In genomic region chr10:105417845-105418383, GRCm38 (mm10) we compare ENCODE assay signal across 17 mouse cellular contexts.
A peak's percentile ranks its signal among the peaks of the same experiment; 100 is the strongest.
DNase-seq lines count a peak whose midpoint lies in the region; ATAC-seq lines count a peak whose summit lies in the region.
"Had no signal": no experiment of that assay in that cellular context is flagged by ENCODE, and none has a peak within 500 bp of the region (broad histone marks: within the 10 kb centered on the region; RNA-seq: fewer than 3 reads in every experiment).

No protein-coding gene starts in this region.

- H3K9me3 ChIP-seq in heart, embryonic 13.5 days: no peaks in the 10 kb centered on the region
- no peaks in the 10 kb centered on the region for H3K9me3 ChIP-seq in midbrain, embryonic 13.5 days
- no peaks in the 10 kb centered on the region for H3K9me3 ChIP-seq in midbrain, embryonic 10.5 days (replicated peaks)
- no peaks in the 10 kb centered on the region for H3K9me3 ChIP-seq in midbrain, embryonic 16.5 days (replicated peaks; ENCODE audit: control insufficient read depth, low read length, poor library complexity, severe bottlenecking)
- H3K9me3 ChIP-seq: forebrain, embryonic 10.5 days; neural tube, embryonic 12.5 days had no signal

- no peak overlapping the region for H3K27ac ChIP-seq in heart, embryonic 13.5 days (replicated peaks)
- H3K27ac ChIP-seq in midbrain, embryonic 13.5 days: 0 out of 2 replicates have a peak overlapping the region, but pooled peaks have one; percentile 9
- H3K27ac ChIP-seq in midbrain, embryonic 10.5 days (replicated peaks): no peak overlapping the region
- H3K27ac ChIP-seq in midbrain, embryonic 16.5 days (ENCODE audit: low read length): no peak overlapping the region
- H3K27ac ChIP-seq: forebrain, embryonic 10.5 days; heart, adult 2 months; neural tube, embryonic 12.5 days had no signal

- peaks cover 5% of the 10 kb centered on the region for H3K4me1 ChIP-seq in heart, embryonic 13.5 days
- H3K4me1 ChIP-seq in midbrain, embryonic 13.5 days (replicated peaks): no peaks in the 10 kb centered on the region; the same call in 1 of the 2 replicates
- no peaks in the 10 kb centered on the region for H3K4me1 ChIP-seq in midbrain, embryonic 10.5 days
- no peaks in the 10 kb centered on the region for H3K4me1 ChIP-seq in midbrain, embryonic 16.5 days (ENCODE audit: control insufficient read depth, insufficient read depth, low read length)
- H3K4me1 ChIP-seq: megakaryocyte, embryonic 14.5 days; neural tube, embryonic 12.5 days had no signal

- H3K4me2 ChIP-seq in heart, embryonic 13.5 days: peak overlapping the region; percentile 38
- H3K4me2 ChIP-seq in midbrain, embryonic 13.5 days (replicated peaks): no peak overlapping the region
- H3K4me2 ChIP-seq in midbrain, embryonic 16.5 days (ENCODE audit: low read length): peak overlapping the region; percentile 20; the same call in 1 of the 2 replicates
- H3K4me2 ChIP-seq: neural tube, embryonic 12.5 days had no signal

- no peak for ATAC-seq in heart, embryonic 13.5 days (ENCODE audit: extremely low read depth, insufficient number of reproducible peaks, low FRiP score, low TSS enrichment)
- ATAC-seq in midbrain, embryonic 13.5 days: peak; percentile 43; the same call in 1 of the 2 replicates
- ATAC-seq in midbrain, embryonic 16.5 days: peak; percentile 62

- no peak overlapping the region for H3K4me3 ChIP-seq in heart, embryonic 13.5 days
- H3K4me3 ChIP-seq in midbrain, embryonic 13.5 days (replicated peaks): no peak overlapping the region
- H3K4me3 ChIP-seq in midbrain, embryonic 10.5 days: no peak overlapping the region
- no peak overlapping the region for H3K4me3 ChIP-seq in midbrain, embryonic 16.5 days (ENCODE audit: low read depth, low read length)
- H3K4me3 ChIP-seq: forebrain, embryonic 10.5 days; heart, adult 2 months; megakaryocyte, embryonic 14.5 days; neural tube, embryonic 12.5 days had no signal

- H3K27me3 ChIP-seq in heart, embryonic 13.5 days (replicated peaks): no peaks in the 10 kb centered on the region
- no peaks in the 10 kb centered on the region for H3K27me3 ChIP-seq in midbrain, embryonic 13.5 days
- peaks cover 13% of the 10 kb centered on the region; the same call in 1 of the 2 replicates for H3K27me3 ChIP-seq in midbrain, embryonic 10.5 days (ENCODE audit: low read depth, poor library complexity, severe bottlenecking)
- H3K27me3 ChIP-seq in midbrain, embryonic 16.5 days (ENCODE audit: control insufficient read depth, insufficient read depth, low read depth, low read length): no peaks in the 10 kb centered on the region
- H3K27me3 ChIP-seq: megakaryocyte, embryonic 14.5 days; neural tube, embryonic 12.5 days had no signal

- H3K36me3 ChIP-seq in heart, embryonic 13.5 days: peaks cover 11% of the 10 kb centered on the region
- peaks cover 5% of the 10 kb centered on the region; the same call in 1 of the 2 replicates for H3K36me3 ChIP-seq in midbrain, embryonic 13.5 days
- H3K36me3 ChIP-seq in midbrain, embryonic 10.5 days: peaks cover 24% of the 10 kb centered on the region
- H3K36me3 ChIP-seq in midbrain, embryonic 16.5 days (ENCODE audit: control insufficient read depth, insufficient read depth, low read length): no peaks in the 10 kb centered on the region

- DNase-seq in heart, adult 9 months (ENCODE audit: low spot score in 2 of 2): no peak
- DNase-seq in midbrain, embryonic 10.5 days (ENCODE audit: low spot score): no peak
- DNase-seq in liver: peak; percentile 78
- no peak for DNase-seq in adrenal gland, adult 2 months
- no peak for DNase-seq in kidney, postnatal 14 days
- DNase-seq: cerebellum, adult 9-10 months; heart, adult 2 months; kidney, adult 8-10 months; lung, adult 2 months; retina, postnatal 1 day; thymus, adult 2 months had no signal

- WGBS in heart, embryonic 13.5 days: 51% methylated on average over 15 of the region's 15 CpGs
- WGBS in midbrain, embryonic 13.5 days: 81% methylated on average over 15 of the region's 15 CpGs
- 93% methylated on average over 15 of the region's 15 CpGs for WGBS in midbrain, embryonic 10.5 days
- WGBS in midbrain, embryonic 16.5 days: 67% methylated on average over 15 of the region's 15 CpGs

- H3K9ac ChIP-seq in heart, embryonic 13.5 days: 0 out of 2 replicates have a peak overlapping the region, but pooled peaks have one; percentile 8
- no peak overlapping the region for H3K9ac ChIP-seq in midbrain, embryonic 13.5 days (replicated peaks)
- no peak overlapping the region for H3K9ac ChIP-seq in midbrain, embryonic 16.5 days (ENCODE audit: low read depth, low read length)
- H3K9ac ChIP-seq: neural tube, embryonic 12.5 days had no signal
